Mouse (Mus musculus) right cerebral cortex, adult 2 months (tissue): ENCODE results near the gene Gcsh.
A peak's percentile ranks its signal among the peaks of the same experiment; 100 is the strongest.

Experiments used
- DNase-seq, 2 experiments: peaks; one replicate each; pipeline ENCODE4 v3.0.0; 2021 to 2022; ENCODE audit warnings: low spot score in 2 of 2

Gene Gcsh

DNA sequence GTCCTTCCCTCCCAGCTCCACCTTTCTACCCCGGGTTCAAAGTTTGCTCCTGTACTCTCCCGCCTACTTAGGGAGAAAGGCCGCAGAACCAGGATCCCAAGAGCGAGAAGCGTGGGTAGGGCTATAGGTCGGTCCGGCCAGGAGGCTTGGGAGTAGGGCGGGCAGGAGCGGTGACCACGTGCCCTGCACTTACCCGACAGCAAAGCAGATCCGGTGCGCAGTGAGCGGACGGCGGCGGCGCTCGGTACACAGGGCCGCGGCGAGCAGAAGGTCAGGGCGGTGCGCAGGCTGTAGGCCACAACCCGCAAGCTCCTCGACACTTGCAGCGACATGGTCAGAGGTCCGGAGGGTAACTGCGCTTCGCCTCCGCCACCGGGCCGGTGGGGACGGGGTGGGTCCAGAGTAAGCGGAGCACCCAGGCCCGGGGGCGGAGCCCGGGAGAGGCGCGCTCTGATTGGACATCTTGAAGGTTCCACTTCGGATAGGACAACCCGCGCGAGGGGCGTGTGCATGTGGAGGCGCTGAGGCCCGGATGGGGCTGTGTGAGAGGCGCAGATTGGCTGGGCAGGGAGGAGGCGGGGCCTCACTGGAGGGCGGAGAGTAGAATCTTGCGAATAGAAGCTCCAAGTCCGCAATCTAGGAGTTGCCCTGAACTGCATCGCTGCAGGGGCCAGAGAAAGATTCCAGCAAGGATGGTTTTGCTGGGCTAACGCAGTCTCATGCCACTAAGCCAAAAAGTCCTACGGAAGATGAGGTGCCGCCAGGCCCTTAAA, at the start of gene Gcsh:
TSS of gene Gcsh (minus strand) at position 443 of the 773 bp plus-strand sequence.
- peak; percentile 98 for DNase-seq

DNA sequence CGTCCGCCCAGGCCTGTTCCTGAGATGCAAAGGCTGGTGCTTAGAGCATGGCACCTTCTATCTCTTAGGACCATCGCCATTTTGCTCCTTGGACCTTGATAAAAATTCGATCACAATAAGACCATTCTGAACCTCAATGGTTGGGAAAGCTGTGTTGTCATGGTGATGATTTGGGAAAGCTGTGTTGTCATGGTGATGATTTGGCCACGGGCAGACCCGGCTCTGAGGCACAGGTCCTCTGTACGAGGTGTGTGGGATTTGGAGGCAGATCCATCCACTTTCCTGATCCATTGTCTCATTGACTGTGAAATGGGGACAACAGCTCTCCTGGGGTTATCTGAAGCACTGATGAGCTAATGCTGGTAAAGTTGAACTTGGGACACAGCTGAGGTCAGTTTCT, 46.5 kb upstream of the Gcsh start:
- DNase-seq = no peak

DNA sequence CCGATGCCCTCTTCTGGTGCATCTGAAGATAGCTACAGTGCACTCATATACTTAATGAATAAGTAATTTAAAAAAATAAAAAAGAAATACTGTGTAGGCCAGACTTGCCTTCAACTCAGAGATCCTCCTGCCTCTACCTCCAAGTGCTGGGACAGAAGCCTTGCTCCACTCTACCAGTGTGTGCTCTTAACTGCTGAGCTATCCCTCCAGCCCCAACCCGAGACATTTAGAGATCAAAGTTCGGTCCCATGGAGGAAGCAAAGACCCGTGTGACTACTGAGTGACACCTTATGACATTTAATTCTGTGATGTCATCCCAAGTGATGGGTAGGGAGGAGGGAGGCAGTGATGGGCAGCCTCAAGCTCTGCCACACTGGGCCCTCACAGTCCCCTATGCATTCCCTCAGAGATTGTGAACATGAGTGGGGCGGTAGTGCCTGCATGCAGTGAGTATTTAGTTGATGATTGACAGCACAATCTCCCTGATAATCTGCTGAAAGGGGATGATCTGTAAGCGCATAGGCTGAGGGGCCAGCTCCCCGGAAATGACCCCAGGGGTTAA, 44.1 kb upstream of the Gcsh start:
- DNase-seq = no peak

DNA sequence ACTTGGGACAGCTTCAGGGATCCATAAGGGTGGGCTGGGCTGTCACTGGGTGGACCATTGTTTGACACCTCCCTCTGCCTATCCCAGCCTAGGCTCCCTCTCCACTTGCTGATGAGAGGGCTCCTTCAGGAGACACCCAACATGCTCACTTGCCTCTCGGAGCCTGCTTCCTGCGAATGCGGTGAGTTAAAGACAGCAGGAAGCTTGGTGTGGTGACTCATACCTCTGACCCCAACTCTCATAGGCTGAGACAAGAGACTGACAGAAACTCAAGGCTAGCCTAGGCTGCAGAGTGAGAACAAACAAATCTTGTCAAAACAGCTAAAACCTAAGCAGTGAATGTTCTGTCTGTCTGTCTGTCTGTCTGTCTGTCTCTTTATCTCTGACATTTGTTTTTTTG, 40.1 kb upstream of the Gcsh start:
- no peak for DNase-seq

DNA sequence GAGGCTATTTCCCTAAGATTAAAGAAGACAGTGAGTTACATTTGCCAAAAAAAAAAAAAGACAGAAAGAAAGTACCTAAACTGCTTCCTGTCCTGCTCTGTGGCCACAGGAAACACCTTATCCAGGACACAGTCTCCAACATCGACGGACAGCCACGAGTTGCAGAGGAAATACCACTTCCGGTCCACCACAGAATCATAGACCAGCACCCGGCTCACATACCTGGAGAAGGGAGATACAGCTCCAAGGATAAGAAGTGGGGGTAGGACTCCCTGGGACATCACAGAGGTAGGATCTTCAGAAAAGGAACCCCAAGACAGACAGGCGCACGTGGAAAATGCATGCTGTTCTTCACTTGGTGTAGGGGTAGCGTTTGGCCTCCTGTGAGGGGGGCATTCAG, 39.3 kb upstream of the Gcsh start:
- DNase-seq = no peak

DNA sequence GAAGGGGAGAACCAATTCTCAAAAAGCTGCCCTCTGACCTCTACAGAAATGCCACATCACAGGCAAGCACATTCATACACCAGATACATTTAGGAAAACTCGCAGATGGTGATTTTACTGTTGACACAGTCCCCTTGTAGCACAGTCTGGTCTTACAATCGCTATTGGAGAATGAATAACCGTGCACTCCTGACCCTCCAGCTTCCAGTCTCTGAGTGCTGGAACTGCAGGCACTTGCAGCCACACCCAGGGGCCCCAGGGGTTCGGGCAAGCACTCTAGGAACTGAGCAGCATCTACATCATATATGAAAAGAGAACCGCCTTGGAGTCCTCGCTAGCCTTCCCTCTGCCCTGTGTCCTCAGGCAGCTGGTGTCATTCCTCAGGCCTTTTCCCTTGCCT, 38.1 kb upstream of the Gcsh start:
- DNase-seq = no peak

DNA sequence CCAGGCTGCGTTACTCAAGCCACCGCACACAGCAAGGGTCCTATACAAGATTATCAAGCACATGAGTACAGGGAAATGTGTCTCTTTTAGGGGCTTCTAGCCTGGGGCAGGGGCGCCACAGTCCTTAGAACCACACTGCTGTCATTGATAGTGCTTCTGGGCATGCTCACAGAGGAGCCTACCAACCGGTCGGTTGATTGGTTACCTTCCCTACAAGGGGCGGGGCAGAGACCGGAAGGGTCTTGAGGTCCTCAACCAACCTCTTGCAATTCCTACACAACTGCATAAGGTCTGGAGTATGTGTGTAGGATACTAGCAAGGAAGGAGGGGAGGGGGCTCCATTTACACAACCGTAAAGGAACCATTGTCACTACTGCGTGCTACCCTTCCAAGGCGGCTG, 35.3 kb upstream of the Gcsh start:
- no peak for DNase-seq

DNA sequence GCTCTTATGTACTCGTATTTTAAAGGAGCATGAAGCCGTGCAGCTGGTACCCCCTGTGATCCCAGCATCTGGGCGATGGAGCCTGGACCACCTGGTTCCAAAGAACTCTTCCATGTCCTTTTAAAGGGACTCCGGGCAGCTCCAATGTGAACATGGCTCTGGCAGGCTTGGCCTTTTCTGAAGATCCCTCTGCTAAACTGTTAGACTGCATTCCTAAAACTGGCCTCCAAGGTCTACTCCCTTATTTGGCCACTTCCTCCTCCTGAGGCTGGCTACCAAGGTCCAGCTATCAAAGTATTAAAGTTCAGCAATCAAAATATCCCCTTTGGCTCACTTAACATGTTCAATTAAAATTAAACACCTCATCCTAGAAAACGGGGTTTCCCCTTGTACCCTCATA, 34.3 kb upstream of the Gcsh start:
- DNase-seq = no peak

DNA sequence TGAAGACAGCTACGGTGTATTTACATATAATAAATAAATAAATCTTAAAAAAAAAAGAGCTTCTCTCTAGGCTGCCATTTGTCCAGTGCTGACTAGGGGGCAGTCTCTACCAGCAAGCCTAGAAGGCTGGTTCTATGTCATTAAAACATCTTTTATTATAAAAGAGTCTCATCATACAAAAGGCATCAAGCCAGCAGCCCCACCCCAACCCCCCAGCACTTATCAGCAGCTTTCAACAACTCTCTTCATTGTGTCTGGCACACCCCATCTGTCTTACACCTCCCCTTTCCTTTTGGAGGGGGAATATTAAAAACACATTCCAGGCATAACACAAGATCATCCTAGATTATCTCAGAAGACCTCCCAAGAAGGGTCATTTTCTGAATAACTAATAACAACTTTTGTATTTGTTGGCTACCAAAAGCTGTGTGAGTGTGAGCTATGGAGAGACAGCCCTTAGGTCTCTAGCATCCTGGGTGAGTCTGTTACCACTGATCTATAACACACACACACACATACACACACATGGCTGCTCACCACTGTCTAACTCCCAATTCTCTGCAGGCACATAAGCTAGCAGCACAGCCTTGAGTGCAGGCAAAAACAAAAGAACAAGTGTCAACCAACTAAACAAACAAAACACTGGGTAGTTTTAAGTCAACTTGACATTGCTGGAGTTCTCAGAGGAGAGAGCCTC, 29.1 kb upstream of the Gcsh start:
- DNase-seq = no peak

DNA sequence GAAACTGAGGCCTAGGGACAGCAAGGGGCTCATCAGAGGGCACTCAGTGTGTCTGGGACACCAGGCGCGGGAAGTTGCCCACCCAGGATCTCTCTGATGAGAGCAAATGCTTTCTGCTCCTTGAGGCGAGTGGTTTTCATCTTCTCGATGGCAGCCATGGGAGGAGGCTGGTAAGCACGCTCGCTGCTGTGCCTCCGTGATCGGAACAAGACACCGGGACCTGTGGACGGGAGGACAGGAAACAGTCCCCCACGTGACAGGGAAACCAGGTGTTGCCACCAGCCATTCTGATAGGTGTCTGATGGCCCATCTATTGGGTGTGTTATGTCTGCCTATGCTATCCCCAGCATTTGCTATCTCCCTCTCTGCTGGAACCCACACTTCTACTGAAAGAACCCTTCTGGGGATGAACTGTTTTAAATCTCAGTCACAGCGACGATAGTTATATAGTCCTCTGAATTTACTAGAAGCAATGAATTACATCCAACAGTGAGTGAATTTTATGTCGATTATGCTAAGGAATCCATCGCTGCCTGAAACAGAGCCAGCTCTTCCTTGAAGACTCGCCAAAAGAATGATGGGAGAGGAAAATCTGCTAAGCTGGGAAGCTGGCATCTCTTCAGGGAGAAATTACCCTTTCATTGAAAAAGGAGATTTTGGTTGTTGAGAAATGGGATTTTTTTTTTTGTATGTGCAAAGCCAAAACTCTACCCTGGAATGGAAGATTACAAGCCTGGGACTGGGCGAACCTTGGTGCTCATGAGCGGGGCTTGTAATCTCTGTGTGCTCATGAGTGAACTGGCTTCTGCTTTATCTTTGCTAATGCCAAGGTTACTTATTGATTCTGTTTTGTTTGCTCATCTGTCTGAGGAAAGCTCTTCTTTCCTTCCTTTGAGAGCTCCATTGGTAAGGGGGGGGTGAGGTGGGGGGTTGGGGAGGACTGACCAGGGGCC, 26.3 kb upstream of the Gcsh start:
- peak; percentile 40 to 47 for DNase-seq

DNA sequence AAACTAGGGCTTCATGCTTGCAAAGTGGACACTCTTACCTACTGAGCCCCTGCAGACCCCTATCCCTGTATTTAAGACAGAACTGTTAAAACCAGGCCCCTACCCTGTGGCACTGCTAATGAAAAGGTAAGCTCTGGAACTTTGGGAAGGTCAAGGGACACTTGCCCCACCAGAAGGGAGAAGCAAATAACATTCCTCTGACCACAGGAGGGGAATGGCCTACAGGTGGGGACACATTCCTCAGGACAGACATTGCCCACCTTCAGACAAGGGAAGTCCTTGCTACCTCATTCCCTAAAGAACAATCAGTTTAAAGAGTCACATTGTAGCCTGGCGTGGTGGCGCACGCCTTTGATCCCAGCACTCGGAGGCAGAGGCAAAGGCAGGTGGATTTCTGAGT, 24.6 kb upstream of the Gcsh start:
- DNase-seq = no peak

DNA sequence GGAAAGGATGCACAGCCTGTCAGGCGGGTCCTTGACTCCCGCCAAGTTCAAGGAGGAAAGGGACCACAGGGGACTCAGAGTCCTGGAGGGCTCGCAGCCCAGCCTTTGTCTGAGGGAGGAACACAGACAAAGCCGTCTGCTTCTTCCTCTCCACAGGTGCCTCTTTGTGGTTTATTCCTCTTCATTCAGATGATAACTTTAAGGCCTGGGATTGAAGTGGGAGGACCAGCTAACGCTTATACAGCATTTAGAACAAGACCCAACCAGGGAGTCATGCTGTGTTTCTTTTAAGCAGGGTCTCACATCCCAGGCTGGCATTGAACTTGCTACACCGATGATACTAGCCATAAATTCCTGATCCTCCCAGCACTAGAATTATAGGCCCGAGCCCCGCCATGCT, 23.7 kb upstream of the Gcsh start:
- no peak for DNase-seq

DNA sequence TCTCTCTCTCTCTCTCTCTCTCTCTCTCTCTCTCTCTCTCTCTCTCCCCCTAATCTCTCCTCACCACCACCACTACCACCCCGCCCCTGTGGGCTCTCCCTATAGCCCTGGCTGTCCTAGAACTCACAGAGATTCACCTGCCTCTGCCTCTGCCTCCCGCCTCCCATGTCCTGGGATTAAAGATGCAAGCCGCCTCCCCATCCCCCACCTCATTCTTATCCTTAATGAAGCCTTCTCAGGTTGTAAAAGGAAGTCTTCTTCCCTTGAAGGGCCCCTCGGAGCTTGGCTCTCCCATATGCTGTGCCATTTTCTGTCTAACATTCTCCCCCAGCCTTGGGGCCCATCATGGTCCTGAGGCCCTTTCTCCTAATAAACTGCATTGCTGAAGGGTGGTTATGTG, 22.3 kb upstream of the Gcsh start:
- DNase-seq = no peak

DNA sequence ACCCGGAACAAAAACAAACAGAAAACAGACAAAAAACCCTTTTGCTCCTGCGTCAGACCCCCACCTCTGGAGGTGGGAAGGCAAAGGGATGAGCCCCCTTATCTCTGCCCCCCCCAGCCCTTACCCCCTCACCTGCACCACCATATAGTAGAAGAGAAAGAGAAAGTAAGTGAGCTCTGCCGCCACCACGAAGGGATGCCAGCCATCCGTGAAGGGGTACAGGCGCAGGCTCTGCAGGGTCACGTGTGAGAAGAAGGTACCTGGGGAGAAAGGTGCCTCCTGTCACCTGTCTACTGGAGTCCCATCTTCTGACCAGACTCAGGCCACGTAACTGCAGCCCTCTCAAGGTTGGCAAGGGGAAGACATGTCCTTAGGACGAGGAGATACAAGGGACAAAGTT, 18.0 kb upstream of the Gcsh start:
- no peak for DNase-seq

DNA sequence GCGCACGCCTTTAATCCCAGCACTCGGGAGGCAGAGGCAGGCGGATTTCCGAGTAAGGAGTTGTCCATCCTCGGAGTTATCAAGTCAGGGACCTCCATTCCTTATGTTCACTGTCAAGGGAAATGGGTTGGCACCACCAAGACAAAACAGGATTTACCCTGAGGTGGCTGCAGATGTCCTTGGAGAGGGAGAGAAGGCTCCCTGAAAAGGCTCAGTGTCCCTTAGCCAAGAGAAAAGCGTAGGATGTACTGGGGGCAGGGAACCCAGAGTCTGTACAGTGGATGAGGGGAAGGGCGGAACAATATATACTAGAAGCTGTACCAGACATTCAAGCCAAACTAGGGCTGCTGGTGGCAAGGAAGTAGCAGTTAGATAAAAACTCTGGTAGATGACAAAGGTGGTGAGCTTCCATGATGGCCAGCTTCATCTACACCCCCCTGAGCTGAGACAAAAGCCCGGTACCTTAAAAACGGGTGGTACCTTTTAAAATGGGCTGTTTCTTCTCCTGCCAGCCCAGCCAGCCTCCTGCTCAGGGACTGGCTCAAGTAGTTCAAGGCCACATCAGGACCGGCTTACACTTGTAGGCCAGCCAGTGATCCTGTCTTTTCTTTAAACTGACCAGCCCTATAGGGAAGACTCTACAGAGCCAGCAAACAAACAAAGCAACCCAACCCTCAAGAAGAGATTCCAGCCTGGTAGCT, 829 bp upstream of the Gcsh start:
- DNase-seq = no peak

DNA sequence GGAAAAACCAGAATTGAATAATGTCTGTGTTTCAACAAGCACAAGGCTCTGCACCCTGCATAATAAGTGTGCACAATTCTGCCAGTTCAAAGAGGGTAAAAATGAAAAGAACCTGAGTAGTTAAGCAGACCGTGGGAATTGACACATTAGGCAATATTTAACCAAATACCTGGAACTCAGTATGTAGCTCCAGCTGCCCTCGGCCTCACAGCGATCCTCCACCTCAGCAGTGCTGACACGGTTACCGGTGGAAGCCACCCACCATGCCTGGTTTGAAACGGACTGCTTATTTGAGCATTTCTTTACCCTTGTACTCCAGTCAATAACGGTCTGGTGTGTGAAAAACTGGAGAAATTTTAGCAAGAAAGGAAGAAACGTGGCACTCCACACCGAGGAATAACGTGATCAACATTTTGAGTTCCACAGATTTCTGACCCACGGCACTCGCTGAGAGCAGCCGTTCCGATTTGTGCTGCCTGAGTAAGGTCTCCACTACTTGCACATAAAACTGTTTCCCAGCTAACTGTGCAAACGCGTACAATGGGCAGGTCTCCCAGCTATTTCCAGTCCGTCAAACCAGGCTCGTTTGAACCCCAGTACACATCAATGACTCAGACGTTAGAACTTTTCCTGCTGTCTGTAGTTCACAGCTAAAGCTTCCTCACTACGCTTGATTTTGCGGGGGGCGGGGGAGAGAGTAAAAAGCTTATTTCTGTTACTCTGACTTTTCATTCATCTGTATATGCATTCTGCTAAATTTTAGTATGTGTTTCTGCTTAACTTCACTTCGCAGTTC, 963 bp downstream of the Gcsh start:
- DNase-seq = peak; percentile 30 to 43

DNA sequence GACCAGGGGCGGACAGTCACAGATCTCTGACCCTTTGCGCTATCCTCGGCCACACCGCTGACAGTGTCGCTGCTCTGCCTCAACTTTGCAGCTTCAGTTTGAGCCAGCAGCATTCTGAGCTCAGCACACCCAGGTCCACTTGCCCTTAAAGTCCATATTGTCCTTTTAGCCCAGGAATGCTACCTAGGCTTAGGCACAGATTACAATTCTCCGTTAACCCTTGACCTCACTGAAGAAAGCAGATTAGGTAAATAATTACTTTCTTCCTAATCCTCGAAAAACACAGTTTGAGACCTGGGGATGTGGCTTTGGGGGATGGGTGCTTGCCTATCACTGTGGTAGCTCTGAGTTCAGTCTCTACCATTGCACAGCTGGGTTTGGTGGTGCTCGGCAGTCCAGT, 2.1 kb downstream of the Gcsh start:
- DNase-seq = no peak

DNA sequence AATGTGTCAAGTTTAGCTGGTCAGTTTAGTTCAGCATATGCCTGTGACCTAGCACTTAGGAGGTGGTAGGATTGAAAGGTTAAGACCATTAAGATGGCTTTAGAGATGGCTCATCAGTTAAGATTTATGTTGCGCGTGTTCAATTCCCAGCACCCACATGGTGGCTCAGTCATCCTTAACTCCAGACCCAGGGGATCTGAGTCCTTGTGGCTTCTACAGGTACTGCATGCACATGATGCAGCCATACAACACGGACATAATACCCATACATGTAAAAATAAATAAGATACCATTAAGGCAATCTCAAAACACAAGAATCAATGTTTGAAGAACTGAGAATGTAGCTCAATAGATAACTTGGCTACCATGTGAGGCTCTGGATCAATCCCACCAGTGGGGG, 3.5 kb downstream of the Gcsh start:
- no peak for DNase-seq

DNA sequence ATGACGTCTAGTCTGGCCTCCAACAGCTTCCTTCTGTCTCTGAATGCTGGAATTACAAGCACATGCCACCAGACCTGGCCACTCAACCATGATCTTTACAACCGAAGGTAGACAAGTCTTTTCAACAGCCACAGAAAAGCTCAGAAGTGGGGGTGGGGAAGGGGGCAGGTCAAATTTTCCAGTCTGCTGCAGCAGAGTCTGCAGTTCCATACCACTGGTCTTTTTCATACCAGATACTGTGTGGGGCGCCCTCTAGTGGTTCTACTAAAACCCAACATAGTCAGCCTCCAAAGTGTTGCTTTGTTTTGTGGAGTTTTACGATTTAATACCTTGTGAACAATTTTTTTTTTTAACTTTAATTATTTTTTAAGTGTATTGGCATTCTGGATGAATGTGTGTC, 13.2 kb downstream of the Gcsh start:
- peak; percentile 63 to 67 for DNase-seq

DNA sequence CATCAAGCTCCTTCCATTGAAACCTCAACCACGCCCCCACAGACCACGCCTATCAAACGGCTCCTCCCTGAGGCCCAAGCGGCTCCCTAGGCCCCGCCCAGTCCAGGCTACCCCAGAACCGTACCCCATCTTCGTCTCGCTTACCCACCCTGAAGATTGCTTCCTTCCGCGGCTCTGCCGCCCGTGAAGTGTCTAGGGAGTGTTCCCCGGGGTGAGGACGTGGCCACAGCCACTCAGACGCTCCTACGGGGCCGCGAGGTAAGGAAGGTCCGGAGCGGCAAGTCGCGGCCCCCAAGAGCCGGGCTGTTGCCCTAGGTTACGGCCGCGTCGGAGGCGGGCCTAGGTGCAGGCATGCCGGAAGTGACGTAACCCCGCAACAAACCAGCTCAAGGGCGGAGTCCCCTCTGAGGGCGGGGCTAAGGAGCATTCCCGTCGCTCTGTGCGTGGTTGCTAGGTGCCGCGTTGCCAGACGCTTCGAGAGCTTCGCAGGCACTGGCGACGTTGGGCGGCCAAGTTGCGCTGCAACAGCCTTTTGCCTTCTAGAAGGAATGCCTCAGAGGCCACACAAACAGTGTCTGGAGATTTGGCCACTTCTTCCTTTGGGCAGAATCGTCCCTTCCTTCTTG, 14.6 kb downstream of the Gcsh start, which contains the start of gene 1700030J22Rik:
TSS of gene 1700030J22Rik (minus strand) at position 329 of the 626 bp plus-strand sequence.
- peak; percentile 97 to 98 for DNase-seq
